Mouse (Mus musculus) cerebellum, postnatal 14 days (tissue): ENCODE measurements at regions not wholly inside any gene's neighbourhood (a gene's known extent, or its start where the extent isn't known, plus 50 kb on each side); places are given as distances from the start of the nearest gene placed in this dataset.
"Not testable (repeated sequence)": the region's sequence is repeated elsewhere in the genome, so short reads cannot be mapped to it uniquely, and the experiment has no call there.

ENCODE experiments used
- DNase-seq, 2 experiments: peaks; one replicate each; pipeline ENCODE4 v3.0.0; 2021; ENCODE audit warnings: mixed read lengths in 2 of 2

DNA sequence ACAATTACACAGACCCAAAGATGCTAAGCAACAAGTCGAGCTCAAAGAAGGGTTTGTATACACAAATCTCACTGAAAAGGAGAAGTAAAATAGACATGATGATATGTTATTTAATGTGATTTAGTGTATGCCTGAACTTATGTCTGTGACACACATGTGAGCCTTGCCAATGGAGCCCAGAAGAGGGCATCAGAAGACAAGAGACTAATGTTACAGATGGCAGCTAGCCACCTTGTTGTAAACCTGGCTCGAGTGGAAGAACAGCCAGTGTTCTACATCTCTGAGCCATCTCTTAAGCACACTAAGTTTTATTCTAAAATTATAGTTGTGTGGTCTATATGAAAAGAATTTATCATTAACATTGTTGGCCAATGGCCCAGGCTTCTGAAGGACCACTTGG lies 943.7 kb upstream of the Prmt6 start:
- peak; percentile 27 to 40 for DNase-seq

DNA sequence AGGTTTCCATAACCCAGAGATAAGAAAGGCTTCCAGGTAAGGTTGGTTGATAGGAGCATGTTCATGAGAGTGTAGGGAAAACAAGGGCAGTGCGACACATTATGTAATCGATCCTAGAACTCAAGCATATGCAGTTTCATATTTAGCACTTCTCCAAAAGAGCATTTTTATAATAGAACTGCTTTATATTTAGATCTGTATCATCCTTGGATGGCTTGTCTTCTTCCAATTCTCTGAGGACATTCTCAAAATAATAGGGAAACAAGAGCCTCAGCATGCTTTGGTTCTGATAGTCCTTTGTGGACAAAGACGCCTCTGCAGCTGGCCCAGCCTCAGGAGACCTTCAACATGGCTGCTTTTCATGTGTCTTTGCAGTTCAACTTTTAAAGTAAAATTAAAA lies 915.9 kb upstream of the Prmt6 start:
- no peak for DNase-seq

DNA sequence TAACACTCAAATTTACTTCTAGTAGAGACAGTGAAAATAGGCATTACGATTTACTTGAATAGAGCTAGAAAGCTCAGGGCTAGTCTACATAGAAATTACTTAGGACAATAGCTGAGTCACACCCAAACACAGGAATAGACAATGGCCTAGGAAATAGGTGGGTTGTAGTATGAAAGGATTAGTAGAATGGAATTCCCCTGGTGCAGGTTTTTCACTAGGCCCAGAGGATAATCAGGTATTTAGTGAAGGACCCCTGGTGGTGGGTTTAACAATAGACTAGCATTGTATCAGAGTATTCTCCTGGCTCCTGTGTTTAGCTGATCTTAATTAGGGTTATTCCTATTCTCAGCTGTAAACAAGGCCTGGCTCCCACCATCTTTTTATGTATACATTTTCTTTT lies 890.4 kb upstream of the Prmt6 start:
- DNase-seq: not testable (repeated sequence)

DNA sequence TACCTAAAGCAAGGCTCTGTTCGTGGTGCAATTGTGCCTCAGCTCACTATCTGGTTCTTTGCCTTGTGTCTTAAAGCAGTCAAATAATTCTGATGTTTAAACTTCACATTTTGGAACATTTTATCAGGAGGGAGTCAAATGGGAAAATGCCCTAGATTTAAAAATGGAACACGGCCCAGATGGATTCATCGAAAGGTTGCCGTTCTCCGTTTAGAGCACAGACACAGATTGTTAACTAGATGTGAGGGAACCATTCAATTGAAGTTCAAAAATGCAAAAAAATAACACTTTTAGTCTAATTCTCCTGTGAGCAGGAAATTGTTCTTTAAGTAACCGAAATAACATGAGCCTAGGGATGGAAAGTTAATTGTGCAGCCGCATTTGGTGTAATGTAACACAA lies 858.2 kb upstream of the Prmt6 start:
- DNase-seq: no peak

DNA sequence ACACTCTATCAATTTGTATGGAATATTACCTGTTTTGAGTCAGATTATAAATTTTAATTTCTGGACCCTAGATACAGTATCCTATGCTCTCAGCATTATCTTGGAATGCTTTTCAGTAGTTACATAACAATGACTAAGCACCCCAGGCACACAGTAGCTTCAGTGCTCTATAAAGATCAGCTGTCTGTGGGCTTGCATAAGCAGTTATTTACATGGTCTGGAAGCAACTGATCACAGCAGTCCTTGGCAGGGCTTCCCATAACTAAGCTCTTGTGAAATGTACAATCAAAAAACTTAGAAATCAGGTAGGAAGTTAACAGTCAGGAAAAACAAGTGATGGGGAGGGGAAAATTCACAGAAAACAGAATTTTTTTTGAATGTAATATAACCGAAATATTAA lies 851.8 kb upstream of the Prmt6 start:
- peak; percentile 2 to 12 for DNase-seq

DNA sequence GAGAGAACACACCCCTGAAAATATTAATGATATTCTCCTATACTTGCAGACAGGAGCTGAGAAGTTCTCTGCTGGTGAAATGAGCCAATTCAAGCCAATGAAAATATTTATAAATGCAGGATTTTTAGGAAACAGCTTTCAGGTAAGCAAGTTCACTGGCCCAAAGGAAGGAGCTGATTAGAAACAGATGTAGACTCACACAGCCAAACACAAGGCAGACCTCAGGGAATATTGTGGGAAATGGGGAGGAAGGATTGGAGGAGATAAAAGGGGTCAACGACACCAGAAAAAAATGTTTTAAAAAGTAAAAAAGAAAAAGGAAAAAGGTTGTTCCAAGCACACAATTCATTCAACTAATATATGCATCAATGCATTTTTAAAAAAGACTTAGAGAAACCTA lies 823.5 kb upstream of the Prmt6 start:
- no peak for DNase-seq

DNA sequence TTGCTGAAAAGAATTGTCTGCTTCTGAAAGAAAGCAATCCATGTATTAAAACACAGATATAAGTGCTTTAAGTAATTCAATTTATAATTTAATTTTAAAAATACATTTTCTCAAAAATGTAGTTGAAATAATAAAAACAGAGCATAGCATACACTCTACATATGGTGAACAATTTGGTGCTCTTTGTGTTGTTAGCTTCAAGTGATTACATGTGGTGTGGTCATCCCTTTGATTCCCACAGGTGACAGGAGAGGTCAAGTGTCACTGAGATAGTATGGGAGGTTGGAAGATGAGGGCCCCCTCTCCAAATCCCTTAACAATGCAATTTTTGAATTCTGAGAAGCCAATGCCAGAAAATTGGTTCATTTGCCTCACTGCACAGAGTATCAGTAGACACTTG lies 819.5 kb upstream of the Prmt6 start:
- DNase-seq: no peak

DNA sequence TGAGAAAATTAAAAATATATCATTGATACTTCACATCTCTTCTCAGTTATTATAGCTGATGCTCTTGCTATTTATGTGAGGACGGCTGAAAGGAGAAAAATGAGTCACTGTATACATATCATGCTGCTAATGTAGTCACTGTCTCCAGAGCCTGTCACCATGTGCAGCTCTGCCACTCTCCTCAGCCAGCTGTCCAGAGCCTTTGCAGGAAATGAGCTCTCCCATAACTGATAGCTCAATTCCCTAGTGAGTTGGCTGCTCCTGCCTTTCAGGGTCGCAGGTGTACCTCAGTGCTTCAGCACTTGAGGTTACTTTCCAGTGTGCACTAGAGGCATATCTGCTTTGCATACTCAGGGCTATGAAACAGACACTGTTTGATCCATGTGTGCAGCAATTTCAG lies 819.0 kb upstream of the Prmt6 start:
- no peak for DNase-seq

DNA sequence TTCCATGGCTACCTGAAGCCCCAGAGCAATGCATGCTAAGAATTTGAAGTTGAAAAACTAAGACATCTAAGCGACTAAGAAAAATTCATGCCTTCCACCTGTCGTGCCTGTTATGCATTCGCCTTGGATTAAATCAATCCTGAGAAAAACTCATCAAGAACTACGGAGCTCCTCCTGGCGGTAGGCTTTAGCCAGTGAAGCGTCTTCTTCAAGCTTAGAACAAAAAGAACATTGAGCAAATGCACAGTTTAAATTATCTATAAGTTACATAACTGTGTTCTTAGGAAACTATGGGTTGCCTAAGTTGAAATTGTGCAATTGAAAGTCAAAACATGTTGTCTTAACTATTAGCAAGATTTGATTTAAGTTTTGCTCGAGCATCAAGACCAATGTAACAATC lies 818.4 kb upstream of the Prmt6 start:
- peak; percentile 68 to 77 for DNase-seq

DNA sequence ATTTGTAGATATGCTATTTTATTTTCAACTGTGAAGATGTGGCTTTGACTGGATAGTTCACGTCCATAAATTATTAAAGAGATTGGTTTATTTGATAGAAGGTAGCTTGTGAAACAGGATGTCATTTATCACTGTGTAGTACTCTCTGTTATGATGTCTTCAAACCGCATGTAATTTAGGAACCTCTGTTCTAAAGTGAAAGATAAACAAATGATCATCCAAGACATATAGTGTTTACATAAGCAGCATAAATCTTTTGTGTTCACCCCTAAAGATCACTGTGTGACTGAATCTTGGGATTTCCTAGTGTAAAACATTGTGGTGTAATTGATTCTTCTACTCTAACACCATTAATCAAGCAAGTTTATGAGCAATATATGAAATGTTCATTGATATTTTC lies 798.8 kb upstream of the Prmt6 start:
- DNase-seq: no peak
